Mouse (Mus musculus) lung, embryonic 16.5 days (tissue): ENCODE data around the gene Wdtc1. TPM values are rescaled to one million over a fixed set of nuclear protein-coding genes. Genes with fewer than 3 reads are reported as not detected.
A peak's percentile ranks its signal among the peaks of the same experiment; 100 is the strongest.

Source experiments
- ATAC-seq: fragments of 200-750 bp; cut with Nextera tagmentation; 2 replicates; pipeline ENCODE4 v1.8.0; 2017; ENCODE audit warnings: low read depth, mild to moderate bottlenecking, moderate library complexity
- H3K27ac ChIP-seq: fragments of 300-500 bp; sonication (generic); 2 replicates; pipeline ENCODE4 v1.5.1; 2014; ENCODE audit warnings: mild to moderate bottlenecking, control low read depth, low read length
- H3K27me3 ChIP-seq: fragments of 300-500 bp; sonication (generic); 2 replicates; pipeline ENCODE4 v1.6.1; 2014; ENCODE audit warnings: low read depth, low read length, mixed read lengths; ENCODE audit not compliant: control insufficient read depth, insufficient read depth
- H3K36me3 ChIP-seq: fragments of 300-500 bp; sonication (generic); 2 replicates; pipeline ENCODE4 v1.6.1; 2014; ENCODE audit warnings: low read length; ENCODE audit not compliant: control insufficient read depth, insufficient read depth
- H3K4me1 ChIP-seq: fragments of 300-500 bp; sonication (generic); replicated peaks from 2 replicates; pipeline ENCODE4 v1.6.1; 2014; ENCODE audit warnings: low read length, mixed read lengths; ENCODE audit not compliant: control insufficient read depth, insufficient read depth
- H3K4me2 ChIP-seq: fragments of 300-500 bp; sonication (generic); 2 replicates; pipeline ENCODE4 v1.6.1; 2014; ENCODE audit warnings: low read depth, low read length, control low read depth
- H3K4me3 ChIP-seq: fragments of 300-500 bp; sonication (generic); 2 replicates; pipeline ENCODE4 v1.5.1; 2014; ENCODE audit warnings: mild to moderate bottlenecking, low read length, control low read depth
- H3K9ac ChIP-seq: fragments of 300-500 bp; sonication (generic); 2 replicates; pipeline ENCODE4 v1.6.1; 2014; ENCODE audit warnings: low read length, control low read depth
- H3K9me3 ChIP-seq: fragments of 300-500 bp; sonication (generic); 2 replicates; pipeline ENCODE4 v1.6.1; 2016; ENCODE audit warnings: low read length; ENCODE audit not compliant: control insufficient read depth
- WGBS: fragments of 180-500 bp; shearing (Covaris S2); extraction: QIAGEN DNeasy Blood & Tissue Kit; methylation state at CpG from one replicate; pipeline ENCODE4 v1.1.7; 2014; 5-methylcytosine and 5-hydroxymethylcytosine counted together
- polyA plus RNA-seq: library from polyadenylated mRNA; unstranded; fragments of >200 nt; fragmentation: Nextera tagmentation; extraction: Ambion mirVana; gene quantifications from 2 replicates; pipeline ENCODE4 v1.2.1, GENCODE M21; 2015

Gene Wdtc1
- polyA plus RNA-seq, 1 experiment from 2014 or later: 11.8 TPM

GRCm38 (mm10) chr4:133257230-133257629 lies 96.1 kb downstream of the Wdtc1 start:
- peak; percentile 67; the same call in 1 of the 2 replicates for ATAC-seq
- WGBS: 34% methylated on average over 12 of the region's 12 CpGs
- Histone ChIP-seq H3K4me1 (no peaks in the 10 kb centered on the region), H3K27me3 (peaks cover 7% of the 10 kb centered on the region; the same call in 1 of the 2 replicates), H3K4me2 (peak overlapping the region; percentile 40), H3K36me3 (no peaks in the 10 kb centered on the region), H3K27ac (no peak overlapping the region), H3K9ac (no peak overlapping the region), H3K4me3 (peak overlapping the region; percentile 17; the same call in 1 of the 2 replicates), H3K9me3 (no peaks in the 10 kb centered on the region)

GRCm38 (mm10) chr4:133256820-133257219 lies 96.5 kb downstream of the Wdtc1 start:
- H3K27ac ChIP-seq: no peak overlapping the region
- peak overlapping the region; percentile 17 for H3K4me3 ChIP-seq
- no peaks in the 10 kb centered on the region for H3K9me3 ChIP-seq
- H3K4me2 ChIP-seq: peak overlapping the region; percentile 40
- H3K4me1 ChIP-seq: no peaks in the 10 kb centered on the region
- peak; percentile 63 for ATAC-seq
- H3K36me3 ChIP-seq: no peaks in the 10 kb centered on the region
- H3K27me3 ChIP-seq: peaks cover 11% of the 10 kb centered on the region
- no peak overlapping the region for H3K9ac ChIP-seq
- 16% methylated on average over 24 of the region's 24 CpGs for WGBS

DNA sequence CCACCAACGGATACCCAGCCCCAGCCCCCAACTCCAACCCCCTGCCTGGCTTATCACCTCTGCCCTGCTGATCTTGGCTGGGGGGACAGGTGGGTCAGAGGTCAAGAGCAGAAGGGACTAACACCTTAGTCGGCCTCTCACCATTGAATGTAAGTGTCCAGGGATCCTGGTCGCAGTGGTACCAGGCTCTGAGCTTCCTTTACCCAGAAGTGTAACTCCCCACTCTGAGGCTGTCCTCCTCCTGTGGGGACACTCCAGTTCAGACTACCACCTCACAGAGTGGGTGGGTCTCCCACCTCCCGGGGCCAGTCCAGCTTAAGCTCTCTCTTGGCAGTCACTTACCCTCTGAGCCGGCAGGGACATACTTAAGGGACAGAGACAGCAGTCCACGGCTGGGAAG lies 97.9 kb downstream of the Wdtc1 start:
- H3K27me3 ChIP-seq: peaks cover 25% of the 10 kb centered on the region
- WGBS: 45% methylated on average over 6 of the region's 6 CpGs
- no peaks in the 10 kb centered on the region for H3K36me3 ChIP-seq

DNA sequence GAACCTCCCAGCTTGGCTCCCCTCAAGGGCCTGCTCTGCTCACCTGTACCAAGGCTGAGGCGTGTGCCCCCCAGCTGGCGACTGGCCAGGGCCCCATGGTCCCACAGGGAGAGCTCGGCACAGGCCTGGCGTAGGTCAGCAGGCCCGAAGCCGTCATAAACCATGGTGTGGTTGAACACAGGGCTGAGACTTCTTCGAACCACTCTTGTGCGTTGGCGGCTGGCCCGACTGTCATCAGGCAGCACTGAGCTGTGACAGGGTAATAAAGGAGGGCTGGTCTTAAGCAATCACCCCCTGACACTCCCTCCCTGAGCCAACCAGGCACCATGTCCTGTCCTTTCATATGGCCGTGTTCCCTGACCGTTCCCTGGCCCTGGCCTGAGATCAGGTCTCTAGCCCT lies 99.9 kb downstream of the Wdtc1 start:
- Histone ChIP-seq H3K9ac (no peak overlapping the region), H3K4me3 (no peak overlapping the region), H3K4me2 (no peak overlapping the region), H3K27me3 (peaks cover 31% of the 10 kb centered on the region), H3K27ac (no peak overlapping the region), H3K4me1 (peaks cover 13% of the 10 kb centered on the region), H3K9me3 (no peaks in the 10 kb centered on the region), H3K36me3 (no peaks in the 10 kb centered on the region)
- no peak for ATAC-seq
- 70% methylated on average over 12 of the region's 12 CpGs for WGBS

More for the DNA sequence above, 97.9 kb downstream of the Wdtc1 start:
- Histone ChIP-seq H3K9me3 (no peaks in the 10 kb centered on the region), H3K9ac (no peak overlapping the region), H3K4me3 (no peak overlapping the region), H3K4me2 (no peak overlapping the region), H3K27ac (no peak overlapping the region), H3K4me1 (peaks cover 10% of the 10 kb centered on the region)
- ATAC-seq: no peak

- 47% methylated on average over 4 of the region's 4 CpGs for WGBS
- no peaks in the 10 kb centered on the region for H3K36me3 ChIP-seq
- H3K4me3 ChIP-seq: no peak overlapping the region
- no peak for ATAC-seq
- no peaks in the 10 kb centered on the region for H3K9me3 ChIP-seq
- H3K4me2 ChIP-seq: no peak overlapping the region
- H3K27ac ChIP-seq: no peak overlapping the region
- H3K4me1 ChIP-seq: peaks cover 13% of the 10 kb centered on the region
- H3K9ac ChIP-seq: no peak overlapping the region
- peaks cover 38% of the 10 kb centered on the region for H3K27me3 ChIP-seq
These were observed 101.2 kb downstream of the Wdtc1 start for GRCm38 (mm10) chr4:133252089-133252488.

DNA sequence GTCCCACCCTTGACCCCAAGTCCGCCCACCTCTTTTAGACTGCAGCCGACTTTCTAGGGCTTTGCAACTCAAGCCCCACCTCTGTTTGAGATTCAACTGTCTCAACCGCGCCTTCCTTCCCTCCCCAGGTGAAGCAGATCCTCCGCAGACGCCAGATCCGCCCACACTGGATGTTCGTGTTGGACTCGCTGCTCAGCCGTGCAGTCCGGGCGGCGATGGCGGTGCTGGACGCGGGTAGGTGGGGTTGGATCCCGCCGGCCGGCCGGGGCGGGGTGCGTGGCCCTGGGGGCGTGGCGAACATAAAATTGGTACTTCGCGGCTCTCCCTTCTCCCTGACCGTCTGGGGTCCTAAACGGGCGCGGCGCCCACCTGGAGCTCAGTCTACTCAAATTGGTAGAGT lies 102.1 kb downstream of the Wdtc1 start:
- peaks cover 42% of the 10 kb centered on the region for H3K27me3 ChIP-seq
- H3K4me1 ChIP-seq: peaks cover 13% of the 10 kb centered on the region
- WGBS: 5% methylated on average over 31 of the region's 31 CpGs
- H3K27ac ChIP-seq: no peak overlapping the region
- peak overlapping the region; percentile 68 for H3K4me2 ChIP-seq
- no peaks in the 10 kb centered on the region for H3K36me3 ChIP-seq
- H3K9ac ChIP-seq: peak overlapping the region; percentile 49; the same call in 1 of the 2 replicates
- ATAC-seq: 0 out of 2 replicates have a peak, but pooled peaks have one; percentile 27
- H3K4me3 ChIP-seq: peak overlapping the region; percentile 40
- no peaks in the 10 kb centered on the region for H3K9me3 ChIP-seq

GRCm38 (mm10) chr4:133250609-133251008 lies 102.7 kb downstream of the Wdtc1 start:
- peaks cover 41% of the 10 kb centered on the region for H3K27me3 ChIP-seq
- peak; percentile 67 for ATAC-seq
- 0 out of 2 replicates have a peak overlapping the region, but pooled peaks have one; percentile 33 for H3K9ac ChIP-seq
- H3K4me2 ChIP-seq: peak overlapping the region; percentile 68
- peak overlapping the region; percentile 40 for H3K4me3 ChIP-seq
- 3% methylated on average over 22 of the region's 22 CpGs for WGBS
- H3K9me3 ChIP-seq: no peaks in the 10 kb centered on the region
- H3K36me3 ChIP-seq: no peaks in the 10 kb centered on the region
- H3K4me1 ChIP-seq: peaks cover 13% of the 10 kb centered on the region
- H3K27ac ChIP-seq: no peak overlapping the region

DNA sequence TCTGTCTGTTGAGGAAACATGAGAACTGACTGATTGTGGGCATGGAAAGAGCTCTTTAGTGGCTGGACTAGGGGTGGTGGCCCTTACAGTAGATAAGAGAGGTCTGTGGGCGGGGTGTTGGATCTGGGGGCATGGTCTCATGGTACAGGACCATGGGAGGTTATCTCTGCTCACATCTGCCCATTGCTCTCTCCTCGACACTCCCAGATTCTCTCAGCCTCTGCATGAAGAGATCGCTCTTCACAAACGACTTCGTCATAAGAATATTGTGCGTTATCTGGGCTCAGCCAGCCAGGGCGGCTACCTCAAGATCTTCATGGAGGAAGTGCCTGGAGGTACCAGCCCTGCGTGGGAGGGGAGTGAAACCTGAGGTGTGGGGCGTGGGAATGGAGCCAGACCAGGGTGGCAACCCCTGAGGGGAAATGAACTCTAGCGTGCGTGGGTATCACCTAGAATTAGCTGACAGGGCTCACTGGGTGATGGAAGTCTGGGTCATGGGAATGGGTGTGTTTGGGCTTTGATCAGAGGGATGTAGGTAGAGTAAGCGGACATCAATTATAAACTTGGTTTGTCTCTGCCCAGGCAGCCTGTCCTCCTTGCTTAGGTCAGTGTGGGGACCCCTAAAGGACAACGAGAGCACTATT lies 105.4 kb downstream of the Wdtc1 start:
- Histone ChIP-seq H3K4me3 (no peak overlapping the region), H3K4me1 (peaks cover 13% of the 10 kb centered on the region), H3K27ac (no peak overlapping the region), H3K36me3 (no peaks in the 10 kb centered on the region), H3K9ac (no peak overlapping the region), H3K27me3 (peaks cover 42% of the 10 kb centered on the region), H3K9me3 (no peaks in the 10 kb centered on the region), H3K4me2 (no peak overlapping the region)
- WGBS: 59% methylated on average over 13 of the region's 13 CpGs
- ATAC-seq: no peak

GRCm38 (mm10) chr4:133247072-133247471 lies 106.2 kb downstream of the Wdtc1 start:
- Histone ChIP-seq H3K4me2 (no peak overlapping the region), H3K27me3 (peaks cover 46% of the 10 kb centered on the region), H3K9ac (no peak overlapping the region), H3K4me1 (peaks cover 14% of the 10 kb centered on the region), H3K27ac (no peak overlapping the region), H3K4me3 (no peak overlapping the region), H3K9me3 (no peaks in the 10 kb centered on the region), H3K36me3 (no peaks in the 10 kb centered on the region)
- ATAC-seq: no peak
- WGBS: 17% methylated on average over 15 of the region's 15 CpGs
